ENCODE assay signal across 8 mouse cellular contexts in genomic region chr7:122970119-122970781, GRCm38 (mm10). TPM values are rescaled to one million over a fixed set of nuclear protein-coding genes. Genes with fewer than 3 reads are reported as not detected.
DNase-seq lines count a peak whose midpoint lies in the region; ATAC-seq and TF ChIP-seq lines count a peak whose summit lies in the region.

No protein-coding gene starts in this region.

- no peaks in the 10 kb centered on the region for H3K9me3 ChIP-seq in ES-Bruce4 (replicated peaks; ENCODE audit: control insufficient read depth, insufficient read depth, low read length, poor library complexity, severe bottlenecking)
- H3K9me3 ChIP-seq in forebrain, embryonic 15.5 days: no peaks in the 10 kb centered on the region
- no peaks in the 10 kb centered on the region for H3K9me3 ChIP-seq in liver, embryonic 16.5 days (replicated peaks; ENCODE audit: control insufficient read depth, low read length)
- no peaks in the 10 kb centered on the region for H3K9me3 ChIP-seq in neural tube, embryonic 12.5 days

- TF ChIP-seq CTCF in ES-Bruce4 (IDR thresholded peaks at IDR 0.05; ENCODE audit: low read depth, low read length): no peak
- no peak for TF ChIP-seq CTCF in testis, adult 2 months (IDR thresholded peaks at IDR 0.05; ENCODE audit: control insufficient read depth, insufficient read depth, insufficient replicate concordance, low read depth, low read length)

- peak; percentile 67 for ATAC-seq in forebrain, embryonic 15.5 days (replicated peaks)
- ATAC-seq in liver, embryonic 16.5 days (ENCODE audit: low read depth): peak; percentile 79
- peak; percentile 54 for ATAC-seq in neural tube, embryonic 12.5 days (ENCODE audit: low FRiP score, low read depth)

- H3K27ac ChIP-seq in ES-Bruce4 (ENCODE audit: insufficient read depth, low read length): no peak overlapping the region
- peak overlapping the region; percentile 92 for H3K27ac ChIP-seq in forebrain, embryonic 15.5 days (replicated peaks)
- peak overlapping the region; percentile 90 for H3K27ac ChIP-seq in liver, embryonic 16.5 days (ENCODE audit: low read length)
- peak overlapping the region; percentile 79 for H3K27ac ChIP-seq in neural tube, embryonic 12.5 days
- H3K27ac ChIP-seq in testis, adult 2 months (ENCODE audit: control insufficient read depth, insufficient read depth, low read depth, low read length): peak overlapping the region; percentile 83

- H3K4me3 ChIP-seq in ES-Bruce4 (ENCODE audit: low read depth, low read length): peak overlapping the region; percentile 73
- peak overlapping the region; percentile 99 for H3K4me3 ChIP-seq in forebrain, embryonic 15.5 days
- peak overlapping the region; percentile 91 for H3K4me3 ChIP-seq in liver, embryonic 16.5 days (ENCODE audit: low read depth, low read length)
- H3K4me3 ChIP-seq in neural tube, embryonic 12.5 days: peak overlapping the region; percentile 100
- peak overlapping the region; percentile 99 for H3K4me3 ChIP-seq in testis, adult 2 months (ENCODE audit: control insufficient read depth, low read depth, low read length)

- under 1% methylated on average over 31 of the region's 69 CpGs for WGBS in forebrain, embryonic 15.5 days
- WGBS in liver, embryonic 16.5 days (ENCODE audit: insufficient replicate concordance): under 1% methylated on average over 62 of the region's 69 CpGs
- WGBS in neural tube, embryonic 12.5 days: under 1% methylated on average over 68 of the region's 69 CpGs

- TF ChIP-seq POLR2A in ES-Bruce4 (IDR thresholded peaks at IDR 0.05; ENCODE audit: insufficient read depth, low read length): no peak
- TF ChIP-seq POLR2A in testis, adult 2 months (IDR thresholded peaks at IDR 0.05; ENCODE audit: control insufficient read depth, low read depth, low read length): peak; percentile 34; the same call in 1 of the 2 replicates

- H3K9ac ChIP-seq in ES-Bruce4 (ENCODE audit: low read depth, poor library complexity, severe bottlenecking): peak overlapping the region; percentile 98
- H3K9ac ChIP-seq in forebrain, embryonic 15.5 days (replicated peaks): peak overlapping the region; percentile 98
- peak overlapping the region; percentile 100 for H3K9ac ChIP-seq in liver, embryonic 16.5 days (ENCODE audit: low read depth, low read length)
- peak overlapping the region; percentile 100 for H3K9ac ChIP-seq in neural tube, embryonic 12.5 days

- peaks cover 3% of the 10 kb centered on the region for H3K4me1 ChIP-seq in ES-Bruce4 (ENCODE audit: control insufficient read depth, insufficient read depth, low read length)
- peaks cover 37% of the 10 kb centered on the region for H3K4me1 ChIP-seq in forebrain, embryonic 15.5 days
- peaks cover 20% of the 10 kb centered on the region for H3K4me1 ChIP-seq in liver, embryonic 16.5 days (ENCODE audit: control insufficient read depth, low read depth, low read length)
- H3K4me1 ChIP-seq in neural tube, embryonic 12.5 days: peaks cover 22% of the 10 kb centered on the region
- peaks cover 2% of the 10 kb centered on the region for H3K4me1 ChIP-seq in testis, adult 2 months (ENCODE audit: control insufficient read depth, insufficient read depth, low read length)

- no peaks in the 10 kb centered on the region for H3K27me3 ChIP-seq in ES-Bruce4 (ENCODE audit: control insufficient read depth, insufficient read depth, low read length, poor library complexity, severe bottlenecking)
- H3K27me3 ChIP-seq in forebrain, embryonic 15.5 days: no peaks in the 10 kb centered on the region
- H3K27me3 ChIP-seq in liver, embryonic 16.5 days (ENCODE audit: control insufficient read depth, insufficient read depth, low read depth, low read length): no peaks in the 10 kb centered on the region
- no peaks in the 10 kb centered on the region for H3K27me3 ChIP-seq in neural tube, embryonic 12.5 days (replicated peaks)
- no peaks in the 10 kb centered on the region for H3K27me3 ChIP-seq in testis, adult 2 months (ENCODE audit: control insufficient read depth, insufficient read depth, low read length)

- peak overlapping the region; percentile 83 for H3K4me2 ChIP-seq in forebrain, embryonic 15.5 days (replicated peaks)
- peak overlapping the region; percentile 88 for H3K4me2 ChIP-seq in liver, embryonic 16.5 days (ENCODE audit: low read depth, low read length)
- peak overlapping the region; percentile 96 for H3K4me2 ChIP-seq in neural tube, embryonic 12.5 days (replicated peaks)

- peak; percentile 50 for DNase-seq in cerebellum, adult 11 months
- DNase-seq in heart, postnatal 14 days: peak; percentile 70 to 72
- DNase-seq in kidney, postnatal 4 days: peak; percentile 65 to 80

- peaks cover 10% of the 10 kb centered on the region for H3K36me3 ChIP-seq in ES-Bruce4 (ENCODE audit: control insufficient read depth, insufficient read depth, low read length, poor library complexity, severe bottlenecking)
- peaks cover 9% of the 10 kb centered on the region for H3K36me3 ChIP-seq in forebrain, embryonic 15.5 days
- H3K36me3 ChIP-seq in liver, embryonic 16.5 days (ENCODE audit: control insufficient read depth, insufficient read depth): no peaks in the 10 kb centered on the region
- peaks cover 7% of the 10 kb centered on the region; the same call in 1 of the 2 replicates for H3K36me3 ChIP-seq in neural tube, embryonic 12.5 days
- no peaks in the 10 kb centered on the region for H3K36me3 ChIP-seq in testis, adult 2 months (ENCODE audit: control insufficient read depth, insufficient read depth, low read length)

- no peak for TF ChIP-seq EP300 in ES-Bruce4 (IDR thresholded peaks at IDR 0.05; ENCODE audit: insufficient read depth, low read depth, low read length)

- intact Hi-C loops in heart, postnatal 14 days (cut with DNase I): no loop called here

RNA-seq across cellular contexts. Expression of gene Rbbp6, which starts 4.8 kb away (rescaled TPM):
- polyA plus RNA-seq in ES-Bruce4 (2011; ENCODE audit: insufficient read depth, insufficient read length, low read depth, missing spikeins): 101 and 105 TPM in 2 replicates
- polyA plus RNA-seq in forebrain, embryonic 15.5 days (2015; fragmentation: Nextera tagmentation; extraction: Ambion mirVana): 28.8 and 32.8 TPM in 2 replicates
- total RNA-seq in heart, postnatal 14 days (2021): 10 to 100 TPM; 40.5 to 42.2 TPM
- polyA plus RNA-seq in liver, embryonic 16.5 days (2015; fragmentation: Nextera tagmentation; extraction: Ambion mirVana): 7.1 and 7.9 TPM in 2 replicates
- polyA plus RNA-seq in neural tube, embryonic 12.5 days (2016; fragmentation: Nextera tagmentation; extraction: Ambion mirVana): 31.9 and 36.2 TPM in 2 replicates
- polyA plus RNA-seq in testis, adult 2 months (2012; rRNA removed): 28.3 and 34.3 TPM in 2 replicates
